Mouse (Mus musculus): ENCODE results near the gene Gm20422. TPM values are rescaled to one million over a fixed set of nuclear protein-coding genes. Genes with fewer than 3 reads are reported as not detected.
A peak's percentile ranks its signal among the peaks of the same experiment; 100 is the strongest.

The Gm20422 gene
- total RNA-seq, 1 experiment, result not detected

DNA sequence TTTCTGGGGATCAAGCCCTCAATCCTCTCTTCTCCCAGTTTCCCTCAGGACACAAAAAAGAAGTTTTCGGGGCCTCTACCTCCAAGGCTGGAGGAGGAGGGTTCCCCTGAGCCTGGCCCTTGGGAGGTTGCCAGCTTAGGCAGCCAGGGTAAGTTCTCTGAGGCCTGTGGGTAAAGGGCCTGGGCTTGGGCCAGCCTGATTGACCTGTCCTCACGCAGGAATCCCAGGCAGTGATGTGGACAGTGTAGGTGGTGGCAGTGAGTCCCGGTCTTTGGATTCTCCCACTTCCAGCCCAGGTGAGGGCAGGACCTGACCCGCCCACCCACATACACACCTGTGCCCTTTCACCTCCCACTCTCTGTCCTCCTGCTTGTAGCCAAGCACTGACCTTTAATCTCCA lies 40.7 kb upstream of the Gm20422 start:
- in situ Hi-C loops (cut with MboI; ENCODE audit: low sequenced_read_pairs in 2 of 2, unreplicated experiment in 2 of 2), result no loop called here
- TF ChIP-seq HCFC1 (IDR thresholded peaks at IDR 0.05; ENCODE audit: borderline replicate concordance, insufficient read depth, low read length), result no peak
- TF ChIP-seq ZC3H11A (IDR thresholded peaks at IDR 0.05; ENCODE audit: borderline replicate concordance, low read depth, low read length), result no peak
- TF ChIP-seq CHD2 (IDR thresholded peaks at IDR 0.05; ENCODE audit: low read depth, low read length), result no peak
- no peak for TF ChIP-seq ZNF384 (IDR thresholded peaks at IDR 0.05; ENCODE audit: low read depth, low read length)
- no peak for TF ChIP-seq MAFK (IDR thresholded peaks at IDR 0.05; ENCODE audit: insufficient read depth, low read depth, low read length)
- Histone ChIP-seq H3K27ac (ENCODE audit: insufficient read depth, low read depth, low read length, poor library complexity, severe bottlenecking) (no peak overlapping the region), H3K36me3 (ENCODE audit: control insufficient read depth, insufficient read depth, low read length, poor library complexity, severe bottlenecking) (no peaks in the 10 kb centered on the region), H3K4me3 (ENCODE audit: insufficient read depth in 1 of 2, low read depth in 1 of 2, low read length in 2 of 2, poor library complexity in 1 of 2, severe bottlenecking in 1 of 2) (no peak overlapping the region), H3K4me1 (ENCODE audit: control insufficient read depth in 2 of 2, insufficient read depth in 2 of 2, low read length in 2 of 2, poor library complexity in 1 of 2) (peaks cover 2 to 7% of the 10 kb centered on the region in 2 experiments; a peak in 1 of 4 replicates), H3K9ac (ENCODE audit: insufficient read depth, low read depth, low read length, poor library complexity, severe bottlenecking) (no peak overlapping the region), H3K9me3 (ENCODE audit: control insufficient read depth, insufficient read depth, low read depth, low read length) (no peaks in the 10 kb centered on the region)
- DNase-seq (ENCODE audit: low read depth, low spot score), result no peak

GRCm38 (mm10) chr8:69814881-69815280 lies 40.2 kb upstream of the Gm20422 start:
- Histone ChIP-seq H3K9ac (ENCODE audit: insufficient read depth, low read depth, low read length, poor library complexity, severe bottlenecking) (no peak overlapping the region), H3K4me1 (ENCODE audit: control insufficient read depth in 2 of 2, insufficient read depth in 2 of 2, low read length in 2 of 2, poor library complexity in 1 of 2) (peaks cover 2 to 7% of the 10 kb centered on the region in 2 experiments; a peak in 1 of 4 replicates), H3K9me3 (ENCODE audit: control insufficient read depth, insufficient read depth, low read depth, low read length) (no peaks in the 10 kb centered on the region), H3K27ac (ENCODE audit: insufficient read depth, low read depth, low read length, poor library complexity, severe bottlenecking) (no peak overlapping the region), H3K4me3 (ENCODE audit: insufficient read depth in 1 of 2, low read depth in 1 of 2, low read length in 2 of 2, poor library complexity in 1 of 2, severe bottlenecking in 1 of 2) (no peak overlapping the region), H3K36me3 (ENCODE audit: control insufficient read depth, insufficient read depth, low read length, poor library complexity, severe bottlenecking) (no peaks in the 10 kb centered on the region)
- TF ChIP-seq ZNF384 (IDR thresholded peaks at IDR 0.05; ENCODE audit: low read depth, low read length) (no peak), ZC3H11A (IDR thresholded peaks at IDR 0.05; ENCODE audit: borderline replicate concordance, low read depth, low read length) (no peak), HCFC1 (IDR thresholded peaks at IDR 0.05; ENCODE audit: borderline replicate concordance, insufficient read depth, low read length) (no peak), MAFK (IDR thresholded peaks at IDR 0.05; ENCODE audit: insufficient read depth, low read depth, low read length) (no peak), CHD2 (IDR thresholded peaks at IDR 0.05; ENCODE audit: low read depth, low read length) (no peak)
- no peak for DNase-seq (ENCODE audit: low read depth, low spot score)
- in situ Hi-C loops (cut with MboI; ENCODE audit: low sequenced_read_pairs in 2 of 2, unreplicated experiment in 2 of 2), result no loop called here

DNA sequence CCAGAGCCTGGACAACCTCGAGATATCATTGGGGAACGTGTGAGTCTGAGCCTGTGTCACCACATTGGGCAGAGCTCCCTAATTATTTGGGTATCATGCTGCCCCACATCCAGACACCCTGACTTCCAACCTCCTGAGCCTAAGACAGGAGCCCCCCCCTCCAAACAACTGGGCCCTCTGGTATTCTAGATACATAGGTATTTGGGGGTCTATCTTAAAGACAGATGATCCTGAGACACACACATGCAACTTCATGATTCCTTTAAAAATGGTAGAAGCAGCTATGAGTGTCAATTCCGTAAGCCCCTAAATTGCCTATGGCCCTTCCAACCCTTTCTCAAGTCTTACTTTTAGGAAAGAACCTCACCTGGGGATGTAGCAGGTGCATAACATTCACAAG lies 35.1 kb upstream of the Gm20422 start:
- in situ Hi-C loops (cut with MboI; ENCODE audit: low sequenced_read_pairs in 2 of 2, unreplicated experiment in 2 of 2), result no loop called here
- H3K4me3 ChIP-seq (ENCODE audit: insufficient read depth in 1 of 2, low read depth in 1 of 2, low read length in 2 of 2, poor library complexity in 1 of 2, severe bottlenecking in 1 of 2), result no peak overlapping the region
- H3K9ac ChIP-seq (ENCODE audit: insufficient read depth, low read depth, low read length, poor library complexity, severe bottlenecking), result no peak overlapping the region
- no peaks in the 10 kb centered on the region for H3K9me3 ChIP-seq (ENCODE audit: control insufficient read depth, insufficient read depth, low read depth, low read length)
- peaks cover 30% of the 10 kb centered on the region for H3K36me3 ChIP-seq (ENCODE audit: control insufficient read depth, insufficient read depth, low read length, poor library complexity, severe bottlenecking)
- DNase-seq (ENCODE audit: low read depth, low spot score), result no peak
- no peak for TF ChIP-seq MAFK (IDR thresholded peaks at IDR 0.05; ENCODE audit: insufficient read depth, low read depth, low read length)
- no peak for TF ChIP-seq HCFC1 (IDR thresholded peaks at IDR 0.05; ENCODE audit: borderline replicate concordance, insufficient read depth, low read length)
- no peak for TF ChIP-seq ZC3H11A (IDR thresholded peaks at IDR 0.05; ENCODE audit: borderline replicate concordance, low read depth, low read length)
- TF ChIP-seq CHD2 (IDR thresholded peaks at IDR 0.05; ENCODE audit: low read depth, low read length), result no peak
- TF ChIP-seq ZNF384 (IDR thresholded peaks at IDR 0.05; ENCODE audit: low read depth, low read length), result no peak
- peaks cover 5% of the 10 kb centered on the region in 2 experiments; a peak in 2 of 4 replicates for H3K4me1 ChIP-seq (ENCODE audit: control insufficient read depth in 2 of 2, insufficient read depth in 2 of 2, low read length in 2 of 2, poor library complexity in 1 of 2)
- no peak overlapping the region for H3K27ac ChIP-seq (ENCODE audit: insufficient read depth, low read depth, low read length, poor library complexity, severe bottlenecking)

DNA sequence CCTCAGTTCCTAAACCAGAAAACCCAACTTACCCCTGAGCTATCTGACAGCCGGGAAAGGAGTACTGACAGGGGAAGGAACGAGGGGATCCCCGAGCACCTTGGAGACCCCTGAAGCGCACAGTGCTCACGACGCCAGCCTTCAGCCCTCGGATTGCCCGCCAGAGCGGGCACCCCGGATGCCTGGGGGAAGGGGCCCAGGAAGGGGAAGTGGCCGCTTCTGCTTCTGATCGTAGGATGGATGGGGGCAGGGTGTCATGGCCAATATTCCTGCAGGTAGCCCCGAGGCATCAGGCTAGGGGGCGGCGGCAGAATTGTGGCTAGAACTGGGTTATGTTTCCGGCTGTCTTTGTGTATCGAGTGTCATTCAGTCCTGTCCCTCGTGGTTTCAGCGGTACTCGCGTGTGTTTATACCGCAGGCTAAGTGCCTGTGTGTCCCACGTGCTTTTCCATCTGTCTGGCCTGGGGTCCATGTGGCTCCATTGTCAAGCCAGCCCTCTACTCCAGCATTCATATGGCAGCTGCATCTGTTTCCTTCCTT lies 34.2 kb upstream of the Gm20422 start:
- no peak for TF ChIP-seq CHD2 (IDR thresholded peaks at IDR 0.05; ENCODE audit: low read depth, low read length)
- TF ChIP-seq HCFC1 (IDR thresholded peaks at IDR 0.05; ENCODE audit: borderline replicate concordance, insufficient read depth, low read length), result no peak
- TF ChIP-seq ZC3H11A (IDR thresholded peaks at IDR 0.05; ENCODE audit: borderline replicate concordance, low read depth, low read length), result no peak
- TF ChIP-seq MAFK (IDR thresholded peaks at IDR 0.05; ENCODE audit: insufficient read depth, low read depth, low read length), result no peak
- TF ChIP-seq ZNF384 (IDR thresholded peaks at IDR 0.05; ENCODE audit: low read depth, low read length), result no peak
- no peak for DNase-seq (ENCODE audit: low read depth, low spot score)
- Histone ChIP-seq H3K4me3 (ENCODE audit: insufficient read depth in 1 of 2, low read depth in 1 of 2, low read length in 2 of 2, poor library complexity in 1 of 2, severe bottlenecking in 1 of 2) (peak overlapping the region; percentile 67), H3K9me3 (ENCODE audit: control insufficient read depth, insufficient read depth, low read depth, low read length) (no peaks in the 10 kb centered on the region), H3K9ac (ENCODE audit: insufficient read depth, low read depth, low read length, poor library complexity, severe bottlenecking) (peak overlapping the region; percentile 71), H3K27ac (ENCODE audit: insufficient read depth, low read depth, low read length, poor library complexity, severe bottlenecking) (no peak overlapping the region), H3K36me3 (ENCODE audit: control insufficient read depth, insufficient read depth, low read length, poor library complexity, severe bottlenecking) (peaks cover 34% of the 10 kb centered on the region), H3K4me1 (ENCODE audit: control insufficient read depth in 2 of 2, insufficient read depth in 2 of 2, low read length in 2 of 2, poor library complexity in 1 of 2) (peaks cover 4 to 5% of the 10 kb centered on the region in 2 experiments; a peak in 2 of 4 replicates)
- in situ Hi-C loops (cut with MboI; ENCODE audit: low sequenced_read_pairs in 2 of 2, unreplicated experiment in 2 of 2), result no loop called here

All from ES-E14 (cell line).